Comparison of ENCODE assay signal across 28 mouse cellular contexts in genomic region chr12:116763961-116764360, GRCm38 (mm10).
"Had no signal": no experiment of that assay in that cellular context is flagged by ENCODE, and none has a peak within 500 bp of the region (broad histone marks: within the 10 kb centered on the region; RNA-seq: fewer than 3 reads in every experiment).

No protein-coding gene starts in this region.

- DNase-seq: cerebellum, adult 2 months; cerebellum, adult 8-10 months; cerebellum, adult 9-10 months; cerebellum, adult 9-11 months; cerebellum, postnatal 10 days; cerebellum, postnatal 14 days; cerebellum, postnatal 25 days; cerebellum, postnatal 36 days; embryo, embryonic 11 days; forebrain, postnatal 0 days; gastrocnemius, adult 2 months; gastrocnemius, postnatal 10 days; gastrocnemius, postnatal 14 days; gastrocnemius, postnatal 25 days; gastrocnemius, postnatal 36 days; heart, adult 18-20 months; heart, adult 2 months had no signal

- H3K4me2 ChIP-seq: embryonic facial prominence, embryonic 12.5 days; embryonic facial prominence, embryonic 13.5 days; embryonic facial prominence, embryonic 15.5 days; forebrain, embryonic 12.5 days; forebrain, embryonic 13.5 days; forebrain, embryonic 15.5 days had no signal

- H3K4me1 ChIP-seq: embryonic facial prominence, embryonic 10.5 days; embryonic facial prominence, embryonic 12.5 days; embryonic facial prominence, embryonic 13.5 days; embryonic facial prominence, embryonic 15.5 days; forebrain, embryonic 10.5 days; forebrain, embryonic 12.5 days; forebrain, embryonic 13.5 days; forebrain, embryonic 15.5 days had no signal

- H3K27ac ChIP-seq: embryonic facial prominence, embryonic 10.5 days; embryonic facial prominence, embryonic 12.5 days; embryonic facial prominence, embryonic 13.5 days; embryonic facial prominence, embryonic 15.5 days; forebrain, embryonic 10.5 days; forebrain, embryonic 12.5 days; forebrain, embryonic 13.5 days; forebrain, embryonic 15.5 days; gastrocnemius, adult 2 months; heart, adult 2 months had no signal

- ATAC-seq: forebrain, embryonic 13.5 days; forebrain, embryonic 14.5 days; forebrain, embryonic 15.5 days; forebrain, embryonic 16.5 days; forebrain, postnatal 0 days had no signal

- H3K27me3 ChIP-seq: embryonic facial prominence, embryonic 12.5 days; embryonic facial prominence, embryonic 13.5 days; embryonic facial prominence, embryonic 15.5 days; forebrain, embryonic 12.5 days; forebrain, embryonic 13.5 days; forebrain, embryonic 15.5 days had no signal

- H3K9me3 ChIP-seq: embryonic facial prominence, embryonic 10.5 days; embryonic facial prominence, embryonic 12.5 days; embryonic facial prominence, embryonic 13.5 days; forebrain, embryonic 10.5 days; forebrain, embryonic 12.5 days; forebrain, embryonic 13.5 days; forebrain, embryonic 15.5 days had no signal

- H3K9ac ChIP-seq: embryonic facial prominence, embryonic 12.5 days; embryonic facial prominence, embryonic 13.5 days; embryonic facial prominence, embryonic 15.5 days; forebrain, embryonic 12.5 days; forebrain, embryonic 13.5 days; forebrain, embryonic 15.5 days; forebrain, postnatal 0 days had no signal

- H3K4me3 ChIP-seq: embryonic facial prominence, embryonic 10.5 days; embryonic facial prominence, embryonic 12.5 days; embryonic facial prominence, embryonic 13.5 days; embryonic facial prominence, embryonic 15.5 days; erythroblast, embryonic 14.5 days; forebrain, embryonic 10.5 days; forebrain, embryonic 12.5 days; forebrain, embryonic 13.5 days; forebrain, embryonic 15.5 days; gastrocnemius, adult 2 months; heart, adult 2 months had no signal

- H3K36me3 ChIP-seq: embryonic facial prominence, embryonic 10.5 days; embryonic facial prominence, embryonic 12.5 days; embryonic facial prominence, embryonic 13.5 days; embryonic facial prominence, embryonic 15.5 days; forebrain, embryonic 10.5 days; forebrain, embryonic 12.5 days; forebrain, embryonic 15.5 days had no signal
